Mouse (Mus musculus): ENCODE measurements around the gene Hoxb1. TPM values are rescaled to one million over a fixed set of nuclear protein-coding genes. Genes with fewer than 3 reads are reported as not detected.

Hoxb1 gene
- polyA plus RNA-seq, 1 experiment = not detected

DNA sequence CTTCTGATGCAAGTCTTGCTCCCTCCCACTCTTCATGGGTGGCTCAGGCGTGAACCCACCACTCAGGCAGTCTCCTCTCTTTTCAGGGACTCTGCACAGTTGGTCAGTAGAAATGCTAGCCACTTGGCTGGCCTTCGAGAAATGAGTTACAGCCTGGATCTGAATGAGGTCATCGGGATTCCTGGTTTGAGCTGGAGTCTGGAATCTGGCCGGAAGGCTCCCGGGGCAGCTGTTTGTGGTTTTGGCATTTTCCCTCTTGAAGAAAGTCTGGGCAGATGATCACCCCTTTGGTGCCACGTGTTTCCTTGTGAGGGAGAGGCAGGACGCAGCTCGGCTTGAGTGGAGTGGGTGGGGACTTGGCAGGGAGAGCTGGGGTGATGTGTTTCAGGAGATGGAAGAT is 48.0 kb downstream of the Hoxb1 start:
- Histone ChIP-seq H3K36me3 (ENCODE audit: control insufficient read depth, insufficient read depth) (no peaks in the 10 kb centered on the region), H3ac (ENCODE audit: control insufficient read depth, insufficient read length, low read depth) (no peak overlapping the region), H3K4me3 (ENCODE audit: insufficient read depth, poor library complexity, severe bottlenecking) (no peak overlapping the region), H3K79me2 (ENCODE audit: control insufficient read depth, insufficient read depth) (no peaks in the 10 kb centered on the region), H3K79me3 (ENCODE audit: low read depth) (no peaks in the 10 kb centered on the region), H3K27me3 (ENCODE audit: control insufficient read depth, insufficient read depth, insufficient read length) (no peaks in the 10 kb centered on the region)
- TF ChIP-seq CEBPB (IDR thresholded peaks at IDR 0.05; ENCODE audit: low read depth) (no peak), USF1 (IDR thresholded peaks at IDR 0.05; ENCODE audit: low read depth) (peak; percentile 87), CTCF (IDR thresholded peaks at IDR 0.05; ENCODE audit: control insufficient read depth, insufficient read depth, insufficient read length) (no peak), MYOG (IDR thresholded peaks at IDR 0.05; ENCODE audit: control insufficient read depth, extremely low read depth, insufficient read length) (no peak), MAX (IDR thresholded peaks at IDR 0.05) (peak; percentile 97), MYOD1 (IDR thresholded peaks at IDR 0.05; ENCODE audit: control insufficient read depth, insufficient read length, low read depth) (peak; percentile 94)

DNA sequence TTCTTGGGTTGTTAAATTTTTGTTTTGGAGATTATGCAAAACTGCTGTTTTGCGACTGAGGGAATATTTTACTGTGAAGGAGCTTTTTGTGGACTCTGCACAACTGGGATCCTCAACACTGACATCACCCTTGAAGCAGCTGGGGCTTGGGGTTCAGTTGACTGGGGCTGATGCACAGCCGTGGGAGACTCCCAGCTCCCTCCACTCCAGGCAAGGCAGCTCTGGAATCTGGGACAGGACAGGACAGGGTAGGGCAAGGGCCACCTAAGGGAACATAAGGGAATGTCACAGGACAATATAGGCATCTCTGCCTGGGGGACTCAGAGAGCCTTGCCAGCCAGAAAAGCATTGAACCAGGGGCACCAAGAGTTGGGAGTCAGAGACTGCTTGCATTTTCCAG is 48.5 kb downstream of the Hoxb1 start:
- TF ChIP-seq FOSL1 (IDR thresholded peaks at IDR 0.05; ENCODE audit: insufficient read depth, low read length, poor library complexity, severe bottlenecking) (no peak), MYOG (IDR thresholded peaks at IDR 0.05; ENCODE audit: control insufficient read depth, extremely low read depth, insufficient read length) (no peak), MAX (IDR thresholded peaks at IDR 0.05) (no peak), CEBPB (IDR thresholded peaks at IDR 0.05; ENCODE audit: low read depth) (no peak)
- no peaks in the 10 kb centered on the region for H3K27me3 ChIP-seq (ENCODE audit: control insufficient read depth, insufficient read depth, insufficient read length)
- no peaks in the 10 kb centered on the region for H3K79me2 ChIP-seq (ENCODE audit: control insufficient read depth, insufficient read depth)
- H3K79me3 ChIP-seq (ENCODE audit: low read depth) = no peaks in the 10 kb centered on the region
- no peak overlapping the region for H3K4me3 ChIP-seq (ENCODE audit: insufficient read depth, poor library complexity, severe bottlenecking)
- no peak overlapping the region for H3ac ChIP-seq (ENCODE audit: control insufficient read depth, insufficient read length, low read depth)
- no peaks in the 10 kb centered on the region for H3K36me3 ChIP-seq (ENCODE audit: control insufficient read depth, insufficient read depth)

Small RNA genes within 50 kb of the gene (microRNA-seq; reads per million reads assigned to microRNA genes)
- gene Mir10a (ENCODE audit: borderline microRNAs expressed) = 16.4 reads per million, percentile 62 among the genes with 10 or more reads in this experiment

Other genes with a start within 250 kb of the Hoxb1 start
- gene Ttll6, start 232.0 kb upstream of the Hoxb1 start, polyA plus RNA-seq (2012; fragmentation: generic; extraction: Trizol) = 0.01 TPM
- gene Hoxb13, start 171.4 kb upstream of the Hoxb1 start, polyA plus RNA-seq (2012; fragmentation: generic; extraction: Trizol) = 0.09 TPM
- not detected for gene Hoxb9, start 94.3 kb upstream of the Hoxb1 start, polyA plus RNA-seq (2012; fragmentation: generic; extraction: Trizol)
- gene Hoxb8, start 83.8 kb upstream of the Hoxb1 start, polyA plus RNA-seq (2012; fragmentation: generic; extraction: Trizol) = 0.02 TPM
- gene Hoxb7, start 79.1 kb upstream of the Hoxb1 start, polyA plus RNA-seq (2012; fragmentation: generic; extraction: Trizol) = 0.04 TPM
- 0.05 TPM for gene Hoxb6, start 73.3 kb upstream of the Hoxb1 start, polyA plus RNA-seq (2012; fragmentation: generic; extraction: Trizol)
- not detected for gene Hoxb5, start 62.4 kb upstream of the Hoxb1 start, polyA plus RNA-seq (2012; fragmentation: generic; extraction: Trizol)
- 0.02 TPM for gene Hoxb4, start 47.5 kb upstream of the Hoxb1 start, polyA plus RNA-seq (2012; fragmentation: generic; extraction: Trizol)
- gene Hoxb3, start 42.4 kb upstream of the Hoxb1 start, polyA plus RNA-seq (2012; fragmentation: generic; extraction: Trizol) = not detected
- not detected for gene Hoxb2, start 15.2 kb upstream of the Hoxb1 start, polyA plus RNA-seq (2012; fragmentation: generic; extraction: Trizol)
- 0.04 TPM for gene Skap1, start 98.8 kb downstream of the Hoxb1 start, polyA plus RNA-seq (2012; fragmentation: generic; extraction: Trizol)

Measured in C2C12 (cell line).